Mouse (Mus musculus): ENCODE measurements around the gene Bola3. TPM values are rescaled to one million over a fixed set of nuclear protein-coding genes. Genes with fewer than 3 reads are reported as not detected.
"Not testable (repeated sequence)": the region's sequence is repeated elsewhere in the genome, so short reads cannot be mapped to it uniquely, and the experiment has no call there.

Gene Bola3
- polyA plus RNA-seq, 1 experiment from 2014 or later = 70.4 TPM

DNA sequence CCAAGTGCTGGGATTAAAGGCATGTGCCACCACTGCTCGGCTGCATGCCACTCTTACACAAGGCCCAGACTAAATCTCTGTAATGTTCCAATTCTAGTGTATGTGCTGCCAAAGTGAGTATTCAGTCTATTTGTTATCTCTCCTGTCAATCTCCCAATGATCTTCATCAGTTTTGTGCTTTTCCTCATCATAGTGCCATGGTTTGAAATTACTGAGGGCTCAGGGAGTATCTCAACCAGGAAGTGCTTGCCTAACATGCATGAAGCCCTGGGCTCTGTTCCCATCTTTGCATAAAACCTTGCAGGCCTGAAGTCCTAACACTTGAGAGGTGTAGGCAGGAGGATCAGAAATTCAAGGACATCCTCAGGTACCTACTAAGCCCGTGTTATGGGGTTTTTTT is 26.2 kb upstream of the Bola3 start:
- Histone ChIP-seq H3K4me1 (replicated peaks) (peaks cover 24% of the 10 kb centered on the region), H3K9me3 (no peaks in the 10 kb centered on the region), H3K9ac (no peak overlapping the region), H3K36me3 (no peaks in the 10 kb centered on the region), H3K4me2 (no peak overlapping the region), H3K27ac (replicated peaks) (no peak overlapping the region), H3K27me3 (no peaks in the 10 kb centered on the region), H3K4me3 (no peak overlapping the region)
- 61% methylated on average over 2 of the region's 2 CpGs for WGBS
- no peak for ATAC-seq (ENCODE audit: low read depth)

DNA sequence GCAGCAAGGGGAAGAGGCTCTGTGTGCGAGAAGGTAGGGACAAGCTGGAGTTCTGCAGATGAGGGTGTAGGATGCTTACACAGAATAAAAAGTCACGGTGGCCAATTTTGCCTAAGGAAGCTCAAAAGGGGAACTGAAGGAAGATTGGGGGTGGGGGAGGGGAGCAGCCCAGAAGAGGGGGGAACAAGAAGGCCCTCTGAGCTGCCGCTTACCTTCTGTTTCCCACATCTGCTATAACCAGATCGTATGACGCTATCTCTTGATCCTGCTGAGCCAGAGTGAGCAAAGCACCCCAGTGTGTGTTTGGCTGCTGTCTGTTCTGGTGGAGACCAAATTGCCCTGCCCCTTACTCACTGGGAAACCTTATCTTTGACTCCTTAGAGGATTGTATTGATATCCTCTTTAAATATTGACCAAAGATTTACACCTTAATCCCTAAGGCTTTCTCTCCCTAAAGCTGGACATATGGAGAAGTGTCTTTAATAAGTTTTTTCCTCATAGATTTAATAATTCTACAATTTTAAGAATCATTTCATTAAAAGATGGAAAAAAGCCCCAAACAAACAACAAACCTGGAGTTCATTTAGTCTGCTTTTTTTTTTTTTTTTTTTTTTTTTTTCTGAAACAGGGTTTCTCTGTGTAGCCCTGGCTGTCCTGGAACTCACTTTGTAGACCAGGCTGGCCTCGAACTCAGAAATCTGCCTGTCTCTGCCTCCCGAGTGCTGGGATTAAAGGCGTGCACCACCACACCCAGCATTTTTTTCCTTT is 25.1 kb upstream of the Bola3 start:
- H3K27ac ChIP-seq (replicated peaks) = no peak overlapping the region
- H3K4me2 ChIP-seq = no peak overlapping the region
- no peak for ATAC-seq (ENCODE audit: low read depth)
- H3K4me1 ChIP-seq (replicated peaks) = peaks cover 30% of the 10 kb centered on the region
- no peaks in the 10 kb centered on the region for H3K27me3 ChIP-seq
- 76% methylated on average over 8 of the region's 8 CpGs for WGBS
- no peak overlapping the region for H3K4me3 ChIP-seq
- no peaks in the 10 kb centered on the region for H3K36me3 ChIP-seq
- no peaks in the 10 kb centered on the region for H3K9me3 ChIP-seq
- H3K9ac ChIP-seq = no peak overlapping the region

DNA sequence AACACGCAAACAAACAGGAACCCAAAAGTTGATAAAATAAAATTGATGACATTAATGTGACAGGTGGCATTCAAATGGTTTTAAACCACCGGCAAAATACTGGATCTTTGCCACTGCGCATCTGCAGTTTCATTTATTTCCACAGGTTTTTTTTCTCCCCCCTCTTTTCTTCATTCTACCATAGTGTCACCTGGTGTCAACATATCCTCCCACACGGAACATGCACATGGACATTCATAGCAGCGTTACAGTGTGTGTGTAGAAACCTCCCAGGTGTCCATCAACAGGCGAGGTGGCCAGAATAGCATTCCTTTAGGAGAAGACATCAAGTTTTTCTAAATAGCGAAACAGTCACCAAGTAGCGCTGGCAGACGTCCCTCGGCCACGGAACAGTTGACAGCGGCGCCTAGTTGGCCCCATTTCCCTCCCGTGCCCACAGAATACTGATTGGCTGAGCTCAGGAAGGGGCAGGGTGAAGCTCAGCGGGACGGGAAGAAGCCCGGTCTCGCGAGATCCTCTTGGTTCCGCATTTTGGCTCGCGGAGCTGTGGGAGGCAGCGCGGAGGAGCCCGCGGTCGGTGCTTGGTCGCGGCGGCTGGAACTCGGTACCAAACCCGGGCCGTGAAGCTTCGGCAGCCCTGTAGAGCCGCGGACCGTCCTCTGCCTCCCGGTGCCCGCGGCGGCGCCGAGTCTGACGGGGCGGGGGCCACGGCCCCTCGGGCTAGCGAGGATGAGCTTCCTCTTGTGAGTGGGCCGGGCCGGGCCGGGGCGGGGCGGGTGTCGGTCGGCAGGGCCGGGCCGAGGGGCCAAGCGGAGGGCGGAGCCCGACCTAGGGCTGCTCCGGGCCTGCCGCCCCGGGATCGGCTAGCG is 23.2 kb upstream of the Bola3 start, which contains the start of the genes Mthfd2 and Mob1a:
Mthfd2 (minus strand) TSS at position 384 of the 869 bp plus-strand sequence.
Mob1a (plus strand) TSS at position 492 of the 869 bp plus-strand sequence.
- Histone ChIP-seq H3K27ac (replicated peaks) (peak within 1 kb of the TSS; percentile 94), H3K9me3 (no peaks in the 10 kb centered on the region), H3K36me3 (peaks cover 12% of the 10 kb centered on the region), H3K4me1 (replicated peaks) (peaks cover 33% of the 10 kb centered on the region), H3K27me3 (no peaks in the 10 kb centered on the region), H3K4me3 (peak within 1 kb of the TSS; percentile 89), H3K4me2 (peak within 1 kb of the TSS; percentile 85), H3K9ac (peak within 1 kb of the TSS; percentile 98)
- ATAC-seq (ENCODE audit: low read depth) = peak; percentile 98
- under 1% methylated on average over 62 of the region's 65 CpGs for WGBS

- Histone ChIP-seq H3K9ac (peak overlapping the region; percentile 98), H3K9me3 (no peaks in the 10 kb centered on the region), H3K4me3 (peak overlapping the region; percentile 89), H3K27me3 (no peaks in the 10 kb centered on the region), H3K36me3 (peaks cover 18% of the 10 kb centered on the region), H3K4me1 (replicated peaks) (peaks cover 33% of the 10 kb centered on the region), H3K27ac (replicated peaks) (peak overlapping the region; percentile 94), H3K4me2 (peak overlapping the region; percentile 85)
- 11% methylated on average over 6 of the region's 6 CpGs for WGBS
- no peak for ATAC-seq (ENCODE audit: low read depth)
These were observed 22.6 kb upstream of the Bola3 start for GRCm38 (mm10) chr6:83326394-83326736.

DNA sequence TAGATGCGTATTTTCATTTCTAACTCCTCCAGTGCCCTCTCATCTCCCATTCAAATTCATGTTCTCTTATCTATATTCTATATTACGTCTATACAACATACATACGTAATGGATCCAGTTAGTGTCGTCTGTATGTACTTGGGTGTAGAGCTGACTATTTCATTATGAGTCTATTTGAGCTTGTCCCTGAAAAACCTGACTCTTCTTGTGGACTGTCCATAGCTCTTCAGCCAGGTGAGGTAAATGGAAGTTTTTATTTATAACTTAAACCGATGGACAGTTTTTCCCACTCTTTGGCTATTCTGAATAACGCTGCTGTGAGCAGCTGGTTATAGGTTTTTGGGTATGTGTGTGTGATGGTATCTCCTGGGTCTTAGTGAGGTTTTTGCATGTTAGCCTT is 22.2 kb upstream of the Bola3 start:
- H3K4me3 ChIP-seq = peak overlapping the region; percentile 89
- peaks cover 22% of the 10 kb centered on the region for H3K36me3 ChIP-seq
- no peak for ATAC-seq (ENCODE audit: low read depth)
- H3K9ac ChIP-seq = peak overlapping the region; percentile 98
- WGBS = 72% methylated on average over 6 of the region's 6 CpGs
- H3K27ac ChIP-seq (replicated peaks) = no peak overlapping the region
- peaks cover 33% of the 10 kb centered on the region for H3K4me1 ChIP-seq (replicated peaks)
- H3K9me3 ChIP-seq = no peaks in the 10 kb centered on the region
- peak overlapping the region; percentile 85 for H3K4me2 ChIP-seq
- H3K27me3 ChIP-seq = no peaks in the 10 kb centered on the region

- no peaks in the 10 kb centered on the region for H3K9me3 ChIP-seq
- ATAC-seq (ENCODE audit: low read depth) = no peak
- no peak overlapping the region for H3K4me3 ChIP-seq
- WGBS = 93% methylated on average over 3 of the region's 3 CpGs
- H3K4me1 ChIP-seq (replicated peaks) = peaks cover 33% of the 10 kb centered on the region
- H3K27ac ChIP-seq (replicated peaks) = no peak overlapping the region
- peak overlapping the region; percentile 85; the same call in 1 of the 2 replicates for H3K4me2 ChIP-seq
- H3K36me3 ChIP-seq = peaks cover 30% of the 10 kb centered on the region
- H3K9ac ChIP-seq = peak overlapping the region; percentile 98; the same call in 1 of the 2 replicates
- no peaks in the 10 kb centered on the region for H3K27me3 ChIP-seq
These were observed 21.3 kb upstream of the Bola3 start for GRCm38 (mm10) chr6:83327591-83328190.

DNA sequence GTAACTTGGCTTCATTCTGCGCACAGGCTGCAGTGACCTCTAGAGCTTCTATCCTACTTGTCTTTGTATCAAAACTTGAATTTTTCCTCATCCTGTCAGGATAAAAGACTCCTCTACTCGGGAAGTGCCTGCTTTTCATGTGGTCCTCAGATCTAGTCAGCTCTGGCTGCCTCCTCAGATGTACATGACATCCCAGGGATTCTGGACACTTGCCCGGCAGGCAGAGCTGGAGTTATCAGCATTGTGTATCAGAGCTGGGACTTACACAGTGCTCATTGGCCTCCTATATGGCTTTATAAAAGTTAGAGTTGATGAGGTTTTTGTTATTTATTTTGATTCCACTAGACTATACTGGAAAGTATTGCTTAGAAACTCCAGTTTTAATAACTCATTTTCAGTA is 7.6 kb upstream of the Bola3 start:
- H3K27me3 ChIP-seq = no peaks in the 10 kb centered on the region
- H3K4me3 ChIP-seq = no peak overlapping the region
- H3K36me3 ChIP-seq = peaks cover 66% of the 10 kb centered on the region
- H3K27ac ChIP-seq (replicated peaks) = no peak overlapping the region
- no peak for ATAC-seq (ENCODE audit: low read depth)
- no peak overlapping the region for H3K4me2 ChIP-seq
- WGBS = 88% methylated on average over 3 of the region's 3 CpGs
- no peak overlapping the region for H3K9ac ChIP-seq
- H3K9me3 ChIP-seq = no peaks in the 10 kb centered on the region
- H3K4me1 ChIP-seq (replicated peaks) = no peaks in the 10 kb centered on the region

DNA sequence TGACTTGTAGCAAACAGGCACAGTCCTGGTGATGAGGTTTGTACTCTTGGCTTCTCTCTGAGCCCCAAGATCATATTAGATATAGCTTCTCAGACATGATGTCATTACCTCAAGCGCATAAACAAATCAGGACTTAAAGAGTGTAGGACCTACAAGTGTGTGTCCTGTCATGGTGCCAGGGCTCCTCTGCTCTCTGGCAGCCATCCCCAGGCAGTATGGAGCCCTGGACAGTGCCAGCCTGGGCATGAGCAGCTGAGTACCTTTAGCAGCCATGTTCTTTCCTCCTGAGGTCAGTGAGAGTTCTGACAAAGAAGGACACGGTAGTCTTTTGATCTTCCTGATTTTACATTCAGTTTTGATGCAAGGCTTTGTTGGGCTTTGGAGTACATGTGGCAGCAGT is 6.0 kb upstream of the Bola3 start:
- H3K36me3 ChIP-seq = peaks cover 53% of the 10 kb centered on the region
- WGBS = 97% methylated on average over 2 of the region's 2 CpGs
- H3K4me3 ChIP-seq = no peak overlapping the region
- no peak overlapping the region for H3K9ac ChIP-seq
- H3K27ac ChIP-seq (replicated peaks) = no peak overlapping the region
- no peak for ATAC-seq (ENCODE audit: low read depth)
- no peaks in the 10 kb centered on the region for H3K4me1 ChIP-seq (replicated peaks)
- no peaks in the 10 kb centered on the region for H3K9me3 ChIP-seq
- H3K4me2 ChIP-seq = no peak overlapping the region
- H3K27me3 ChIP-seq = no peaks in the 10 kb centered on the region

GRCm38 (mm10) chr6:83345285-83345684 is 3.7 kb upstream of the Bola3 start:
- Histone ChIP-seq H3K4me1 (replicated peaks) (peaks cover 10% of the 10 kb centered on the region), H3K36me3 (peaks cover 33% of the 10 kb centered on the region)
- H3K4me2 ChIP-seq; H3K9me3 ChIP-seq; H3K27ac ChIP-seq (replicated peaks); ATAC-seq (ENCODE audit: low read depth); H3K27me3 ChIP-seq; H3K4me3 ChIP-seq; H3K9ac ChIP-seq: not testable (repeated sequence)
- WGBS = 93% methylated on average over 8 of the region's 8 CpGs

- Histone ChIP-seq H3K4me2 (no peak overlapping the region), H3K4me3 (no peak overlapping the region), H3K36me3 (peaks cover 12% of the 10 kb centered on the region), H3K27ac (replicated peaks) (no peak overlapping the region), H3K9ac (no peak overlapping the region), H3K27me3 (no peaks in the 10 kb centered on the region), H3K9me3 (no peaks in the 10 kb centered on the region), H3K4me1 (replicated peaks) (peaks cover 15% of the 10 kb centered on the region)
- WGBS = 95% methylated on average over 3 of the region's 3 CpGs
- no peak for ATAC-seq (ENCODE audit: low read depth)
These were observed 1.0 kb upstream of the Bola3 start for GRCm38 (mm10) chr6:83347916-83348315.

DNA sequence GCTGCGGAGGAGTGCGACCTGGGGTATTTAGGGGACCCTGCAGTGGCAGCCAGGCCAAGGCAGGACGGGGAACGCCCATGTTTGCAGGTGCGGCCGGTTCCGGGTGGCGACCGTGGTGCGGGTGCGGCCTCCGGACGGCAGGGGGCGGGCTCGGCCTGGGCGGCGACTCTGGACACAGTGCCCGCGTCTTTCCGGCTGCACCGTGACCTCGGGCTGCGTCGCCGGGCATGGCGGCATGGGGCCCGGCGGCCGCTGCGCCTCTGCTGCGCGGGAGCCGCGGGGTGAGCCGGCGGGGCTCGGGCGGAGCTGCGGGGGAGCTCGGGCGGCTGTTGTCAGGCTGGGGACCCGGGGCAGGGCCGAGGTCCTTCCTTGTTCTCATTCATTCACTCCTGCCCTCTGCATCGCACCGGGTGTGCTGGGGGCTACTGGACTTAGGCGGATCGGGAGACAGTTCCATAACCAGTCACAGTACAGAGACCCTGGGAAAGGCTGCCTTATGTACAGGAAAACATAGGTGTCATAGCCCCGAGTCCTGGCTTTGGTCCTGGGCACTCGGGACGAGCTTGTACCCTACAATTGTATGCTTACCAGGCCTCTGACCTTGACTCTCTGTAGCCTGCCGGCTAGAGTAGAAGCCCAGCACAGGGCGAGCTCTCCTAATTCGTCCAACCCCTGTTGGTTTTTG is 469 bp downstream of the Bola3 start:
- Histone ChIP-seq H3K4me2 (peak overlapping the region; percentile 93), H3K9me3 (no peaks in the 10 kb centered on the region), H3K4me1 (replicated peaks) (peaks cover 15% of the 10 kb centered on the region), H3K27me3 (no peaks in the 10 kb centered on the region), H3K4me3 (peak overlapping the region; percentile 86), H3K9ac (peak overlapping the region; percentile 92), H3K36me3 (peaks cover 19% of the 10 kb centered on the region), H3K27ac (replicated peaks) (peak overlapping the region; percentile 53)
- ATAC-seq (ENCODE audit: low read depth) = peak; percentile 94
- WGBS = under 1% methylated on average over 52 of the region's 53 CpGs

Data from neural tube, embryonic 13.5 days (tissue).